Mouse (Mus musculus) forebrain, embryonic 11.5 days (tissue): ENCODE results near the gene Gpm6a. TPM values are rescaled to one million over a fixed set of nuclear protein-coding genes. Genes with fewer than 3 reads are reported as not detected.

Experiments
- ATAC-seq: fragments of 200-750 bp; cut with Nextera tagmentation; replicated peaks from 2 replicates; pipeline ENCODE4 v1.8.0; 2017; ENCODE audit warnings: moderate TSS enrichment; ENCODE audit not compliant: low FRiP score
- DNase-seq: peaks from one replicate; pipeline ENCODE4 v3.0.0-alpha.2; 2017; ENCODE audit warnings: low spot score
- H3K27ac ChIP-seq: fragments of 300-500 bp; sonication (generic); 2 replicates; pipeline ENCODE4 v1.5.1; 2014; ENCODE audit warnings: low read depth, low read length
- H3K27me3 ChIP-seq: fragments of 300-500 bp; sonication (generic); 2 replicates; pipeline ENCODE4 v1.6.1; 2014; ENCODE audit warnings: mild to moderate bottlenecking, low read length, mixed read lengths; ENCODE audit not compliant: control insufficient read depth, insufficient read depth
- H3K36me3 ChIP-seq: fragments of 300-500 bp; sonication (generic); 2 replicates; pipeline ENCODE4 v1.6.1; 2014; ENCODE audit warnings: mild to moderate bottlenecking, low read length, moderate library complexity, mixed read lengths; ENCODE audit not compliant: control insufficient read depth, insufficient read depth
- H3K4me1 ChIP-seq: fragments of 300-500 bp; sonication (generic); replicated peaks from 2 replicates; pipeline ENCODE4 v1.6.1; 2014; ENCODE audit warnings: low read length, mixed read lengths; ENCODE audit not compliant: control insufficient read depth, insufficient read depth
- H3K4me2 ChIP-seq: fragments of 300-500 bp; sonication (generic); 2 replicates; pipeline ENCODE4 v1.6.1; 2014; ENCODE audit warnings: low read depth, mild to moderate bottlenecking, low read length, moderate library complexity, mixed read lengths; ENCODE audit not compliant: severe bottlenecking
- H3K4me3 ChIP-seq: fragments of 300-500 bp; sonication (generic); 2 replicates; pipeline ENCODE4 v1.5.1; 2014; ENCODE audit warnings: low read depth, low read length
- H3K9ac ChIP-seq: fragments of 300-500 bp; sonication (generic); 2 replicates; pipeline ENCODE4 v1.6.1; 2014; ENCODE audit warnings: low read length
- H3K9me3 ChIP-seq: fragments of 300-500 bp; sonication (generic); 2 replicates; pipeline ENCODE4 v1.6.1; 2016; ENCODE audit warnings: low read length, mixed read lengths; ENCODE audit not compliant: control insufficient read depth
- WGBS: fragments of 180-500 bp; shearing (Covaris S2); extraction: QIAGEN DNeasy Blood & Tissue Kit; methylation state at CpG from one replicate; pipeline ENCODE4 v1.1.7; 2014; 5-methylcytosine and 5-hydroxymethylcytosine counted together
- polyA plus RNA-seq: library from polyadenylated mRNA; unstranded; fragments of >200 nt; fragmentation: Nextera tagmentation; extraction: Ambion mirVana; gene quantifications from 2 replicates; pipeline ENCODE4 v1.2.1, GENCODE M21; 2014

The Gpm6a gene
- polyA plus RNA-seq, 1 experiment from 2014 or later: 99.8 TPM

GRCm38 (mm10) chr8:54955456-54955800 is 785 bp downstream of the Gpm6a start:
- peak overlapping the region; percentile 74 for H3K27ac ChIP-seq
- H3K9ac ChIP-seq: peak overlapping the region; percentile 54
- peak overlapping the region; percentile 38; the same call in 1 of the 2 replicates for H3K4me2 ChIP-seq
- no peak for DNase-seq
- 71% methylated on average over 3 of the region's 3 CpGs for WGBS
- peak overlapping the region; percentile 33 for H3K4me3 ChIP-seq
- H3K36me3 ChIP-seq: no peaks in the 10 kb centered on the region
- H3K27me3 ChIP-seq: no peaks in the 10 kb centered on the region
- no peaks in the 10 kb centered on the region for H3K4me1 ChIP-seq
- peak; percentile 10; the same call in 1 of the 2 replicates for ATAC-seq
- no peaks in the 10 kb centered on the region for H3K9me3 ChIP-seq

- WGBS: 73% methylated on average over 6 of the region's 6 CpGs
- Histone ChIP-seq H3K9ac (no peak overlapping the region), H3K4me3 (peak overlapping the region; percentile 26), H3K4me2 (peak overlapping the region; percentile 32; the same call in 1 of the 2 replicates), H3K4me1 (no peaks in the 10 kb centered on the region), H3K9me3 (no peaks in the 10 kb centered on the region), H3K27me3 (no peaks in the 10 kb centered on the region), H3K27ac (no peak overlapping the region), H3K36me3 (no peaks in the 10 kb centered on the region)
- no peak for DNase-seq
- no peak for ATAC-seq
Observed at GRCm38 (mm10) chr8:54955935-54956573, 1.4 kb downstream of the Gpm6a start.

GRCm38 (mm10) chr8:54956787-54957186 is 2.1 kb downstream of the Gpm6a start:
- Histone ChIP-seq H3K27me3 (no peaks in the 10 kb centered on the region), H3K9ac (no peak overlapping the region), H3K36me3 (no peaks in the 10 kb centered on the region), H3K27ac (no peak overlapping the region), H3K4me1 (no peaks in the 10 kb centered on the region), H3K9me3 (no peaks in the 10 kb centered on the region), H3K4me3 (0 out of 2 replicates have a peak overlapping the region, but pooled peaks have one; percentile 15), H3K4me2 (0 out of 2 replicates have a peak overlapping the region, but pooled peaks have one; percentile 11)
- ATAC-seq (no peak), DNase-seq (no peak)
- 79% methylated on average over 3 of the region's 3 CpGs for WGBS

- ATAC-seq (no peak), DNase-seq (no peak)
- 84% methylated on average over 3 of the region's 3 CpGs for WGBS
- Histone ChIP-seq H3K4me3 (no peak overlapping the region), H3K36me3 (no peaks in the 10 kb centered on the region), H3K4me2 (no peak overlapping the region), H3K27ac (no peak overlapping the region), H3K27me3 (no peaks in the 10 kb centered on the region), H3K9ac (no peak overlapping the region), H3K4me1 (no peaks in the 10 kb centered on the region), H3K9me3 (no peaks in the 10 kb centered on the region)
Observed at GRCm38 (mm10) chr8:54957506-54957905, 2.9 kb downstream of the Gpm6a start.

GRCm38 (mm10) chr8:54961571-54961970 is 6.9 kb downstream of the Gpm6a start:
- Histone ChIP-seq H3K36me3 (no peaks in the 10 kb centered on the region), H3K4me3 (no peak overlapping the region), H3K9ac (no peak overlapping the region), H3K9me3 (no peaks in the 10 kb centered on the region), H3K4me1 (no peaks in the 10 kb centered on the region), H3K27me3 (no peaks in the 10 kb centered on the region), H3K4me2 (no peak overlapping the region), H3K27ac (no peak overlapping the region)
- ATAC-seq (no peak), DNase-seq (no peak)

GRCm38 (mm10) chr8:54975020-54975419 is 20.4 kb downstream of the Gpm6a start:
- Histone ChIP-seq H3K4me3 (no peak overlapping the region), H3K27me3 (peaks cover 3% of the 10 kb centered on the region; the same call in 1 of the 2 replicates), H3K36me3 (no peaks in the 10 kb centered on the region), H3K9me3 (no peaks in the 10 kb centered on the region), H3K9ac (no peak overlapping the region), H3K4me2 (no peak overlapping the region), H3K4me1 (no peaks in the 10 kb centered on the region; the same call in 1 of the 2 replicates), H3K27ac (no peak overlapping the region)
- WGBS: 25% methylated on average over 1 of the region's 1 CpGs
- no peak for DNase-seq
- peak; percentile 68 for ATAC-seq

GRCm38 (mm10) chr8:54975506-54975905 is 20.9 kb downstream of the Gpm6a start:
- H3K27me3 ChIP-seq: peaks cover 3% of the 10 kb centered on the region; the same call in 1 of the 2 replicates
- H3K4me2 ChIP-seq: no peak overlapping the region
- no peak overlapping the region for H3K27ac ChIP-seq
- H3K4me3 ChIP-seq: no peak overlapping the region
- H3K4me1 ChIP-seq: no peaks in the 10 kb centered on the region; the same call in 1 of the 2 replicates
- 10% methylated on average over 2 of the region's 2 CpGs for WGBS
- H3K9ac ChIP-seq: no peak overlapping the region
- no peaks in the 10 kb centered on the region for H3K36me3 ChIP-seq
- peak; percentile 93 for ATAC-seq
- H3K9me3 ChIP-seq: no peaks in the 10 kb centered on the region
- no peak for DNase-seq

GRCm38 (mm10) chr8:54975927-54976326 is 21.3 kb downstream of the Gpm6a start:
- Histone ChIP-seq H3K4me1 (no peaks in the 10 kb centered on the region; the same call in 1 of the 2 replicates), H3K27ac (no peak overlapping the region), H3K9me3 (no peaks in the 10 kb centered on the region), H3K4me2 (no peak overlapping the region), H3K36me3 (no peaks in the 10 kb centered on the region), H3K27me3 (peaks cover 3% of the 10 kb centered on the region; the same call in 1 of the 2 replicates), H3K9ac (no peak overlapping the region), H3K4me3 (no peak overlapping the region)
- no peak for DNase-seq
- 42% methylated on average over 2 of the region's 2 CpGs for WGBS
- ATAC-seq: peak; percentile 55

GRCm38 (mm10) chr8:54976663-54977062 is 22.0 kb downstream of the Gpm6a start:
- no peaks in the 10 kb centered on the region; the same call in 1 of the 2 replicates for H3K4me1 ChIP-seq
- H3K36me3 ChIP-seq: no peaks in the 10 kb centered on the region
- H3K9me3 ChIP-seq: no peaks in the 10 kb centered on the region
- no peak overlapping the region for H3K27ac ChIP-seq
- ATAC-seq: no peak
- H3K4me3 ChIP-seq: no peak overlapping the region
- no peak overlapping the region for H3K9ac ChIP-seq
- peaks cover 3% of the 10 kb centered on the region; the same call in 1 of the 2 replicates for H3K27me3 ChIP-seq
- no peak for DNase-seq
- WGBS: 11% methylated on average over 1 of the region's 1 CpGs
- H3K4me2 ChIP-seq: no peak overlapping the region
